ENCODE assay signal across 9 mouse cellular contexts in genomic region chr7:123298225-123298624, GRCm38 (mm10).
DNase-seq lines count a peak whose midpoint lies in the region; ATAC-seq and TF ChIP-seq lines count a peak whose summit lies in the region.
"Had no signal": no experiment of that assay in that cellular context is flagged by ENCODE, and none has a peak within 500 bp of the region (broad histone marks: within the 10 kb centered on the region; RNA-seq: fewer than 3 reads in every experiment).

No protein-coding gene starts in this region.

- DNase-seq in cerebellum, adult 8-10 months: peak; percentile 30
- DNase-seq in lung, embryonic 14.5 days: peak; percentile 62
- no peak for DNase-seq in lung, adult 2 months
- DNase-seq in heart, adult 8-10 months (ENCODE audit: low spot score): peak; percentile 46
- peak; percentile 10 for DNase-seq in lung, postnatal 25 days (ENCODE audit: low spot score)
- no peak for DNase-seq in embryo, embryonic 10.5 days (ENCODE audit: low spot score)
- DNase-seq in embryo, embryonic 10 days (ENCODE audit: low spot score): no peak
- DNase-seq: liver, embryonic 13.5 days had no signal

- no peak for TF ChIP-seq CTCF in lung, embryonic 14.5 days (IDR thresholded peaks at IDR 0.05; ENCODE audit: low read depth)
- TF ChIP-seq CTCF in lung, adult 2 months (IDR thresholded peaks at IDR 0.05; ENCODE audit: insufficient read depth, low read length): no peak

- peaks cover 64% of the 10 kb centered on the region for H3K36me3 ChIP-seq in lung, embryonic 14.5 days (ENCODE audit: insufficient read depth)

- no peak overlapping the region for H3K4me2 ChIP-seq in lung, embryonic 14.5 days
- H3K4me2 ChIP-seq: liver, embryonic 13.5 days had no signal

- no peaks in the 10 kb centered on the region for H3K9me3 ChIP-seq in lung, embryonic 14.5 days (ENCODE audit: low read depth, low read length)
- H3K9me3 ChIP-seq: liver, embryonic 13.5 days had no signal

- no peaks in the 10 kb centered on the region for H3K27me3 ChIP-seq in lung, embryonic 14.5 days (ENCODE audit: insufficient read depth, low read length)
- H3K27me3 ChIP-seq: liver, embryonic 13.5 days had no signal

- no peak overlapping the region for H3K9ac ChIP-seq in lung, embryonic 14.5 days
- H3K9ac ChIP-seq: liver, embryonic 13.5 days had no signal

- no peak for ATAC-seq in cerebellum, adult (ENCODE audit: insufficient number of reproducible peaks, low FRiP score, low TSS enrichment)
- ATAC-seq in lung, embryonic 14.5 days (ENCODE audit: insufficient read depth): no peak

- WGBS in lung, embryonic 14.5 days: 39% methylated on average over 3 of the region's 3 CpGs
- WGBS in lung, adult 2 months: 26% methylated on average over 3 of the region's 3 CpGs

- TF ChIP-seq POLR2A in lung, adult 2 months (IDR thresholded peaks at IDR 0.05; ENCODE audit: borderline replicate concordance, extremely low read depth, low read depth, low read length): no peak

- H3K27ac ChIP-seq in lung, embryonic 14.5 days (ENCODE audit: low read depth): no peak overlapping the region
- H3K27ac ChIP-seq: liver, embryonic 13.5 days had no signal

- no peaks in the 10 kb centered on the region for H3K4me1 ChIP-seq in lung, embryonic 14.5 days (ENCODE audit: insufficient read depth)
- no peaks in the 10 kb centered on the region for H3K4me1 ChIP-seq in lung, adult 2 months (ENCODE audit: control insufficient read depth, insufficient read depth, low read length)
- H3K4me1 ChIP-seq: liver, embryonic 13.5 days had no signal

- H3K4me3 ChIP-seq in lung, embryonic 14.5 days (ENCODE audit: low read depth, low read length): no peak overlapping the region
- no peak overlapping the region for H3K4me3 ChIP-seq in lung, adult 2 months (replicated peaks; ENCODE audit: extremely low read depth, low read depth, low read length)
- H3K4me3 ChIP-seq: liver, embryonic 13.5 days had no signal

Comparison
In these comparisons a context has a peak if more than half of its experiments do, and no peak if none do; other contexts are left out.
1. DNase-seq: peak in cerebellum, adult 8-10 months (single experiment), lung, embryonic 14.5 days (single experiment), heart, adult 8-10 months (single experiment) and lung, postnatal 25 days (single experiment); none in lung, adult 2 months (single experiment), embryo, embryonic 10.5 days (single experiment) and embryo, embryonic 10 days (single experiment).